Mouse (Mus musculus): ENCODE data around the gene Ciao2a.

GRCm38 (mm10) chr9:66153594-66153993 lies 27.2 kb downstream of the Ciao2a start:
- TF ChIP-seq POLR2A (IDR thresholded peaks at IDR 0.05; ENCODE audit: insufficient read depth, low read length) (no peak), CTCF (IDR thresholded peaks at IDR 0.05; ENCODE audit: low read depth, low read length) (no peak)

All from ES-Bruce4 (cell line).